Mouse (Mus musculus) Patski (cell line): ENCODE data around the gene 6330409D20Rik. TPM values are rescaled to one million over a fixed set of nuclear protein-coding genes. Genes with fewer than 3 reads are reported as not detected.

Source experiments
- ATAC-seq: fragments of 100-300 bp; one replicate; pipeline ENCODE4 v1.8.0; 2021
- CTCF ChIA-PET: fragments of 350-600 bp; sonication (Branson Sonifier 250); formaldehyde crosslinking; loops from one replicate; lab custom pipeline; 2022; ENCODE audit warnings: inconsistent platforms; lab: Charles Lee
- POLR2A ChIA-PET: fragments of 350-600 bp; sonication (Branson Sonifier 250); formaldehyde crosslinking; loops from one replicate; lab custom pipeline; 2022; ENCODE audit warnings: antibody characterized with exemption, inconsistent platforms; lab: Charles Lee
- DNase-seq: peaks from one replicate; pipeline ENCODE4 v3.0.0-alpha.2; 2011; ENCODE audit warnings: low read depth, low spot score
- H3K27me3 ChIP-seq: fragments of 371-371 bp; one replicate; pipeline ENCODE4 v1.5.1; 2021
- CTCF ChIP-seq: fragments of 100-300 bp; IDR thresholded peaks from one replicate; pipeline ENCODE4 v1.5.1; 2021
- in situ Hi-C: fragments of 300-500 bp; cut with MboI; formaldehyde crosslinking; loops from 3 replicates; pipeline ENCODE4 v1.11.1; 2018; ENCODE audit warnings: low pct_unique_long_range_greater_than_20kb, mixed read lengths
- polyA plus RNA-seq: library from polyadenylated mRNA; unstranded; gene quantifications from one replicate; pipeline ENCODE4 v1.2.3, GENCODE M21; 2021

Gene 6330409D20Rik
- polyA plus RNA-seq, 1 experiment from 2014 or later: not detected

DNA sequence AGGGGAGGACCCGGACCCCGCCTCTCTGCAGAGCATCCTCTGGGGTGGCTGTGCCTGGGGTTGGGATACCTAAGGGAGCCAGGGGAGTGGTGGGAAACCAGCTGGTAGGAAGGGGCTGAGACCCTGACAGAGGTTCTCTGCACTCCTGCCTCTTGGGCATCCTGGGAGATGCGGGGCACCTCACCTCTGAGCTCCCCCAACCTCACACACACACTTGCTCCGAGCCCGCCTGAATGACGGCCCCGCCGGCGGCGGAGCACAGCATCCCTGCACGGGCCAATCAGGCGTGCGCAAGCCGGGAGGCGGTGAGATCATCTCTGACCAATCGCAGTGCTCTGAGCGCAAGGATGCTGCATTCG lies 1.3 kb upstream of the 6330409D20Rik start:
- peaks cover 23% of the 10 kb centered on the region for H3K27me3 ChIP-seq
- no peak for TF ChIP-seq CTCF
- ChIA-PET CTCF (no interaction called here), POLR2A (no interaction called here)
- DNase-seq (no peak), ATAC-seq (no peak)
- in situ Hi-C loops: no loop called here

DNA sequence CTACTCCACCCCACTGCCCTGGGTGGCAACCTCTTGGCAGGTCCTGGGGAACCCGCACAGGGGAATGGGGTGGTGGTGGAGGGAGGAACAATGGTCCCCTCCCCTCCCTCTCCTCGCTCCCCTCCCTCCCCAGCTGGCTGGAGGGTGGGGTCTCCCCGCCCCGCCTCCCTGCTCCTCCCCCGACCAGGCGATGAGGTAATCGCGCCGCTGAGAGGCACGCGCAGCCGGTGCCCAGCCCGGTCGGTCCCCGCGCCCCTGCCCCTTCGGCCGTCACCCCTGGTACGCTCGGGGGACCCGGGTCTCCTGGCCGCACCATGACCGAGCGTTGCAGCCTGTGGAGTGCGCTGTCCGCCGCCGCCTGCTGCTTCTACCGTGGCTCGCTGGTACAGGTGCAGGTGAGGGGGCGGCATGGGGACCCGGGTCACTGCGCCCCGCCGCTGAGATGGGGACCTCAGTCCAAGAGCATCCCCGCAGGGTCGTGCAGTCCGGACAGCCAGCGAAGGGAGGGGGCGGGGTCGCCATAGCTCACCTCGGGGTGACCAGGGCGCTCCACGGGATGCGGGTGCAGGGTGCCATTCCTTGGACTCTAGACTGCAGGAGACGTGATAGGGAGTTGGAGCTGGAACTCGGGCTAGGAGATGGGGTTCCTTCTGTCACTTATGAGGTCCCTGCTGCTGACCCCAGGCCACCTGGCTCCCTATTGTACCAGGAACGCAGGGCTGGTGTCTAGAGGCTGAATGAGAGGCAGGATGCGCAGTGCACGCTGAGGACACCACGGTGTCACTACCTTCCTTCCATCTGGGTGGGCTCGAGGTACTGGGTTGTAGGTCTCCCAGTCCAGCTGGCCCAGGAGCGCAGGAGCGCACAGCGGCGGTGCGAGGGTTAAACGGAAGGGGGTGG lies 707 bp upstream of the 6330409D20Rik start:
- CTCF ChIA-PET: interaction anchor here (1.2 kb wide), 1 partner anchor 126 kb away, joined by 3 read pairs; no protein-coding TSS in a partner anchor
- POLR2A ChIA-PET: interaction anchor here (0.6 kb wide), 1 partner anchor 31 kb away, joined by 3 read pairs; no protein-coding TSS in a partner anchor
- in situ Hi-C loops: no loop called here
- DNase-seq: no peak
- no peak for TF ChIP-seq CTCF
- peak; percentile 23 for ATAC-seq
- peaks cover 23% of the 10 kb centered on the region for H3K27me3 ChIP-seq

GRCm38 (mm10) chr2:32739311-32739710 lies 1.5 kb downstream of the 6330409D20Rik start:
- TF ChIP-seq CTCF: no peak
- POLR2A ChIA-PET: no interaction called here
- in situ Hi-C loops: no loop called here
- CTCF ChIA-PET: no interaction called here
- H3K27me3 ChIP-seq: peaks cover 23% of the 10 kb centered on the region
- ATAC-seq (no peak), DNase-seq (no peak)

- in situ Hi-C loops: no loop called here
Measured at GRCm38 (mm10) chr2:32737008-32737407, 3.8 kb downstream of the 6330409D20Rik start.

GRCm38 (mm10) chr2:32736306-32736829 lies 4.4 kb downstream of the 6330409D20Rik start:
- CTCF ChIA-PET: no interaction called here
- in situ Hi-C loops: no loop called here
- TF ChIP-seq CTCF: no peak

More at GRCm38 (mm10) chr2:32737008-32737407, 3.8 kb downstream of the 6330409D20Rik start:
- DNase-seq: no peak
- no peak for TF ChIP-seq CTCF
- H3K27me3 ChIP-seq: peaks cover 20% of the 10 kb centered on the region
- no peak for ATAC-seq
- ChIA-PET POLR2A (interaction anchor here (0.6 to 1.6 kb wide), 2 partner anchors 10 to 216 kb away, joined by 5 to 8 read pairs; no protein-coding TSS in a partner anchor), CTCF (no interaction called here)

DNA sequence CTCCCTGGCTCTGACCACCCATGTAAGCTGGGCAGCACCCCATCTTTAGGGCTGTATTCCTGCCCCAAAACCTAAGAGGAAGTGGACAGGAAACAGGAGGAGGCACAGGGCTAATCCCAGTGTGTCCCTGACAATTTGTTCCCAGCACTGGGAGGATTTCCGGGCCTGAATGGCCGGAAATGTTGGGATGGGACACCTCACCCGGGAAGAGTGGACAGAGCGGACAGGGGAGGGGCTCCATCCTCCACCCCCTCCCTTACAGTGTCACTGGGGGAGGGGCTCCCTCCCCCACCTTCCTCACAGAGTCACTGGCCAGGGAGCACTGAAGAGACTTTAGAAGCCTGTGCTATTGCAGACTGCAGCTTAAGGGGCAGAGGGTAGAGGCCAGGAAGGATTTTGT lies 5.9 kb downstream of the 6330409D20Rik start:
- no peak for DNase-seq
- POLR2A ChIA-PET: no interaction called here
- in situ Hi-C loops: no loop called here
- H3K27me3 ChIP-seq: peaks cover 4% of the 10 kb centered on the region
- ATAC-seq: no peak
- CTCF ChIA-PET: interaction anchor here (0.9 kb wide), 1 partner anchor 39 kb away, joined by 3 read pairs; no protein-coding TSS in a partner anchor
- TF ChIP-seq CTCF: no peak

More at GRCm38 (mm10) chr2:32736306-32736829, 4.4 kb downstream of the 6330409D20Rik start:
- peaks cover 13% of the 10 kb centered on the region for H3K27me3 ChIP-seq
- no peak for ATAC-seq
- POLR2A ChIA-PET: interaction anchor here (0.6 kb wide), 1 partner anchor 216 kb away, joined by 5 read pairs; no protein-coding TSS in a partner anchor
- DNase-seq: no peak

DNA sequence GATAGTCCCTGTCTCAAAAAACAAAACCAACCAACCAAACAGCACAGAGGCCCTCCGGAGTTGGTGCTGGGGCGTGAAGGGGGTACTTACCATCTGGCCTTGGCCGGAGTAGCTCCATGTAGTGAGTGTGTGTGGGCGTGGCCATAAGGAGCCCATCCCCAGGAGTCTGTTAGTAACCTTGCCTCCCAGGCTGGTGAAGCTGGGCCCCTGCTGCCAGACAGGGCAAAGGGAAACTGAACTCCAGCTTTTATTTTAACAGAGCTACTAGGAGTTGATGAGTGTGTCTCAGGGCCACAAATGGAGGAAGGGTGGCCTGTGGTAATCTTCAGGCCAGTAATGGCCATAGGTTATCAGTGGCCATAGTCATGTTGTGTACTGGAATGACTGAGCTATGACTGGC lies 6.3 kb downstream of the 6330409D20Rik start:
- no peak for ATAC-seq
- in situ Hi-C loops: no loop called here
- ChIA-PET CTCF (no interaction called here), POLR2A (no interaction called here)
- no peak for DNase-seq
- H3K27me3 ChIP-seq: no peaks in the 10 kb centered on the region
- no peak for TF ChIP-seq CTCF

DNA sequence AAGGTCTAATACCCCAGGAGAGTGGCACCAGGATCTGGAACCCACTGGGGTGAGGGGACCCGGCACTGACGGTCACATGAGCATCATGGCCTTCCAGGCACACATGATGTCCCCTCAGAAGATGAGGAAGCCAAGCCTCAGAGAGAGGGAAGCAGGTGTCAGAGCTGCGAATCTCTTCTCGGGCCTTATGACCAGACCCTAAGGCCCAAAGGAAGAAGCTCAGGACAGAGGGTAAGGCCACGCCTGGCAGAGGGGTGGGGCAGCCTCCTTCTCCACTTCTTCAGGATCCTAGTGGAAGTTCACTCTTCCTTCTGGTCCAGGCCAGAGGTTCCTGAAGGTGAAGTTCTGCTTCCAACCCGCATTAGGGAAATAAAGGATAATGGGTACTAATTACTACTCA lies 8.1 kb downstream of the 6330409D20Rik start:
- no peak for ATAC-seq
- CTCF ChIA-PET: interaction anchor here (1.8 kb wide), 1 partner anchor 15 kb away, joined by 5 read pairs; no protein-coding TSS in a partner anchor
- H3K27me3 ChIP-seq: no peaks in the 10 kb centered on the region
- no peak for TF ChIP-seq CTCF
- in situ Hi-C loops: no loop called here
- DNase-seq: no peak
- POLR2A ChIA-PET: no interaction called here

DNA sequence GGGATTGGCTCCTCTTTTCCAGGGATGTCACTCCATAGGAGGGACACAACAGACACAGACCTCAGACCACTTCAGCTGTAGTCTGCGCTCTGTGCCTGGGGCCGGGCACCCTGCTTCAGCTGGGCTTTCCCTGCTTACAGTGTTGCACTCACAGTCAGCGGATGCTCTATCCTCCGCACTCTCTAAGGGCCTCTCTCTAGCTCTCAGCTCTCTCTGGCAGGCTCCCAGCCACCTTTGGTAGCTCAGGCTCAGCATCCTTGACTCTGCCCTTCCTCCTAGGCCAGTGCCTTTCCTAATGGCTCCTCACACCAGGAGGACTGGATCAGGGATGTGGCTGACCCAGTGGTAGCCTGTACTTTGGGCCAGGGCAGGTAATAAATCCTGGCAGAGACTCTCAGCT lies 8.9 kb downstream of the 6330409D20Rik start:
- in situ Hi-C loops: no loop called here
- ATAC-seq (no peak), DNase-seq (no peak)
- H3K27me3 ChIP-seq: no peaks in the 10 kb centered on the region
- ChIA-PET CTCF (interaction anchor here (1.8 to 2.0 kb wide), 2 partner anchors 15 to 17 kb away, joined by 5 read pairs; no protein-coding TSS in a partner anchor), POLR2A (interaction anchor here (0.6 kb wide), 1 partner anchor 60 kb away, joined by 3 read pairs; no protein-coding TSS in a partner anchor)
- no peak for TF ChIP-seq CTCF

DNA sequence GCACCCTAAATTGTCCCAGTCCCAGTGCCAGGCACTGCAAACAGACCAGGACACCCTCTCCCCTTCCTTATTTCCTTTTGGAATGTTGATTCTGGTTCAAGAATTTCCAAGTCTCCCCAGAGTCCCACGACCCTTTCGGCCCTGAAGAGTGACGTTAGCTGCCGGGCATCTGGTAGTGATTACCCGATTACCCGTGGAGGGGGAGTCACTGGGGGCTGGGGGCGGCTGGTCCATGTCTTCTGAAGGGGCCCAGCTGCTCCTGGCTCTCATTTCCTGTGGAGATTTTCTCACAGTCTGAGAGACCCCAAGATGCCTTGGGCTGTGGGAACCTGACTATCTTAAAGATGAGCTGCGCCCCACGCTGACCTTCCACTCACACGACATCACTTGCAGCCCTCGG lies 10.0 kb downstream of the 6330409D20Rik start:
- in situ Hi-C loops: no loop called here
- TF ChIP-seq CTCF: no peak
- no peak for DNase-seq
- no peak for ATAC-seq
- ChIA-PET POLR2A (no interaction called here), CTCF (interaction anchor here (1.0 to 2.0 kb wide), 3 partner anchors 14 to 26 kb away, joined by 4 to 5 read pairs (median 5); partner anchors contain the start of gene Tor2a)
- no peaks in the 10 kb centered on the region for H3K27me3 ChIP-seq
